Mouse (Mus musculus) heart, adult 9 months (tissue): Measurements from ENCODE around the gene Irf2bp1.

Experiments used
- DNase-seq, 2 experiments: peaks; one replicate each; pipeline ENCODE4 v3.0.0; 2022; ENCODE audit warnings: low spot score in 2 of 2

The Irf2bp1 gene

DNA sequence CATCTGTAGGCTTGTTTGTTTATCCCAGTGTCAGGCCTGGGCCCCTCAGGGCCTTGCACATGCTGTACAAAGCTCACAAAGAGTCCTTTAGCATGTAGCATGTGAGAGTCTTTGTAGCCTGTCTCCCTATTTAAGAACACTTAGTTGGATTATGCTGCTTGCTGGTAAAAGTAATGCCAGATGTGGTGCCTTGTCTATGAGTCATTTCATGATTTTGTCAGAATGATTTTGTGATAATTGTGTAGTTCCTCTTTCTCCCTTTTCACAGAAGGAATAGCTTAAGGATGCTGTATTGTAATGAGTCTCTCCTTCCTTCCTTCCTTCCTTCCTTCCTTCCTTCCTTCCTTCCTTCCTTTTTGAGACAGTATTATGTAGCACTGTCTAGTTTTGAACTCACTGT, 24.2 kb downstream of the Irf2bp1 start:
- no peak for DNase-seq

DNA sequence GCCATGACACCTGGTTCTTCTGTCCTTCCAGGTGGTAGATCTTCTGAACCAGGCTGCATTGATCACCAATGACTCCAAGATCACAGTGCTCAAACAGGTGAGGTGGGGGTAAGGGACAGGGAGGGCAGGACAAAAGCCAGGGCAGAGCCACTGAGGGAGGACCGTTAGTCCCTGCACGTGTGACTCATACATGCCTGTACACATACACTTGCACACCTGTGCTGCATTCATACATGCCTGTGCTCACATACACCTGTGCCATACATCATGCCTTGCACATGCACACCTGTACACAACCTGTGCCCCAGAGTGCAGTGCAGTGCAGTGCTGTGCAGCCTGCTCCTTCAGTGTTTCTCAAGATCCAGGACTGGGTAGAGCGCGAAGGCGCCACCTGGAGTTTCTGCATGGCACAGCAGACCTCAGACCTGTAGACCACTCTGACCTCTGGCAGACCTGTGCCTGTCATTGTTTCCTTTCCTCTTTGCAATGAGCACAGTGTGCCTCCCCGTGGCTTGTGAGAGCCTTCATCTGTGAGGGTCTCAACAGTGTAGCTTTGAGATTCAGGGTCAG, 25.3 kb downstream of the Irf2bp1 start:
- peak in 1 of 2 experiments; percentile 34 for DNase-seq

DNA sequence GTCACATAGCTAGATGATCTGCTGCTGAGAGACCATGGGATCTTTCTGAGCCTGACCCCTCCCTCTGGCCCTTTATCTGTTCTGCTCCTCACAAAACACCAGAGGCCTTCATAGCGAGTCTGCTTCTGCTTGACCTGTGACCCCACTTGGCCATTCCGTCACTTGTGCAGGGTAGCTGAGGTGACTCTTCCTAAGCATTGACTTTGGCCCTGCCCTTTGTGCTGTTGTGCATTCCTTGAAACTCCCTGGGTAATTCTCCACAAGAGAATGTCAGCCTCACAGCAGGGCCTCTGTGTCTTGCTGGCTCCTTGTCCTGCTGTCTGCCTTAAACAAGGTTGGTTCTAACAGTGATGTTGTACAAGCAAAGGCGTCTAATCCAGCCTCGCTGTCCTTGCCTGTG, 27.8 kb downstream of the Irf2bp1 start:
- no peak for DNase-seq

DNA sequence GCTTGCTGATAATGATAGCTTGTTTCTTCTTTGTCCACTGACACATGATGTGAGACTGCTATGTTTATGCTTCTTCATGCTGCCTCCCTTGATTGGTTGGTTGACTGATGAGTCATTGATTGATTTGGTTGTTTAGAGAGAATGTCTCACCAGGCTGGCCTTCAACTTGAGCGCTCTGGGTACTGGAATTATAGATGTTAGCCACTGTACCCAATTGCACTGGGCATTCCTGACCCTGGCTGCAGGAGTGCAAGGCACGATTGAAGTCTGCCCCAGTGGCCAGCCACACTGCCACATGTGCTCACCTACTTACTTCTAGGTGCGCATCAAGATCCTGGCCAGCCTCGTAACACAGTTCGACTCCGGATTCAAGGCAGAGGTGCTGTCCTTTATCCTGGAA, 40.8 kb downstream of the Irf2bp1 start:
- DNase-seq, result no peak

DNA sequence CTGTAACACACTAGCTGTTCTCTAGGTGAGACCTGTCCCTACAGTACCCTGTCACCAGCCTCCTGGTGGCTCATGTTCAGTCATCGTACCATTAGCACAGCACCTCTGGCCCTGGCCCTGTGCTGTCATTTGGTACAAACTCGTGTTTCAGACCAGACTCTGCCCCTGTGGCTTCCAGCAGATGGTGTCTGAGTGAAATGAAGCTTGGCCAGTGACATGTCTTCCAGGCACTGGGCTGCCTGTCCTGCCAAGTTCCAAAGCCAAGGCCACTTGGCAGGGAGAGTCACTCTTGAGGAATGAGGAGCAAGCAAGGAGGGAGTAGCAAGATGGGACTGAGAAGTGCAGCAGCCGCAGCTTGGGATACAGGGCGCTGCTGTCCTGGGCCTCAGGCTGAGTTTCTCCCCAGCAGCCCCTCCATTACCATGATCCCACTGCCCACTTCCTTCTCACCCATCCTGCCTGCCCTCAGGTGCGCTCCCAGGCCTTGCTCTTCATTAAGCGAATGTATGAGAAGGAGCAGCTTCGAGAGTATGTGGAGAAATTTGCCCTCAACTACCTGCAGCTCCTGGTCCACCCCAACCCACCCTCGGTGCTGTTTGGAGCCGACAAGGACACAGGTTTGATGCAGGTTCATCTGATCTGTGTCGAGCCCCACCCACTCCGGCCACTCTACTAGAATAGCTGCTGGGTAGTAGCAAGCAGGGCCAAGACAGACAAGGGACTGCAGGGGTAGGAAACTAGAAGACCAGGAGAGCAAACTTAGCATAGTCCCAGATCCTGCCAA, 42.6 kb downstream of the Irf2bp1 start:
- no peak for DNase-seq

DNA sequence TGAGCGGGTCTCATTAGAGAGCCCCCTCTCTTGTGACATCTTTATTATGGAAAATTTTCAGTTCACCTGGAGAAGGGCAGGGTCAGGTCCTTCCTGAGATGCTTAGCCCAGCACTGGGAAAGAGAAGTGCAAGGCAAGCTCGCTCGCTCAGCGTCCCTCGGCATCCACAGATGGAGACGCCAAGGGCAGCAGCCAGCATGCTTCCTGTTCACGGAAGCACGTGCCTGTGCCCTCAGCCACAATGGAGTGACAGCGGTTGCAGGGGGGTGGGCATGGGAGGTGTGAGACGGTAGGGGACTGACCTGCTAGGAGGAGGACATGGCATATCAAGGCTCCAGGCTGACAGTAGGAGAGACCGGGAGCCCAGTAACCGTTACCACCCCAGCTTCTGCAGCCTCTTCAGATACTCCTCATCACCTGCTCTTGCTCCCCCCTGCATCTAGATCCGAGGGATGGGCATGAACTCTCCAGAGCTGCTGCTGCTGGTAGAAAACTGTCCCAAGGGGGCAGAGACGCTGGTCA, 44.2 kb downstream of the Irf2bp1 start:
- DNase-seq, result no peak

DNA sequence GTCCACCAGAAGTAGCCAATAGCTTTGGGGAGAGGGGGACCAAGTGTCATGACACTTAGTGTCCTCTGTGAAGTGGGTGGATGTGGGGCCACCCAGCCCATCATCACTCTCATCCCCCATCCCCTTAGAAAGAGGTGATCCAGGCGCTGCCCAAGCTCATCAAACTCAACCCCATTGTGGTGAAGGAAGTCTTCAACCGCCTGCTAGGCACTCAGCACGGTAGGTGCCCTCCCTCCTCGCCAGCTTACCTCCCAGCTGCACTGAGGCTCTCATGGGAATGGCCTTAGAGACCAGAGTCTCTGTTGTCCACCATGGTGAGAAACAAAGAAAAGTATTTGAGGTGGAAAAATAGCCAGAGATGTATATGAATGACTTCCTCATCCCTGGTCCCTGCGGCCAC, 45.4 kb downstream of the Irf2bp1 start:
- DNase-seq, result no peak

DNA sequence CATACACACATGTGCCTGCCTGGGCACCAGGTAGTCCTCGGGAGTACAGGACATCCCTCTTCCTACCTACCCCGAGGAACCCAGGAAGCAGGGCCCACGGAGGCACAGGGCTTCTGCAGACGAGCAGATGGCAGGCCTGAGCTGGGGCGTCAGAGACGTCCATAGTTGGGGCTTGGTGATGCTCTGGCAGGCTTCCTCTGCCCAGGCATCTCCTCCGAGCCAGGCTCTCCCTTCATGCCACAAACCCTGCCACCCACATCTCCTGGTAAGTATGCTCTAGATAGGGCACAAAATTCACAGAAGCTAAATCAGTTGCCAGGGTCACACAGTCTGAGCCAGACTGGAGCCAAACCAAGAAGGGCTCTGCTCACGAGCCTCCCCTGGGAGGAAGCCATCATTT, 46.3 kb downstream of the Irf2bp1 start:
- DNase-seq, result no peak

DNA sequence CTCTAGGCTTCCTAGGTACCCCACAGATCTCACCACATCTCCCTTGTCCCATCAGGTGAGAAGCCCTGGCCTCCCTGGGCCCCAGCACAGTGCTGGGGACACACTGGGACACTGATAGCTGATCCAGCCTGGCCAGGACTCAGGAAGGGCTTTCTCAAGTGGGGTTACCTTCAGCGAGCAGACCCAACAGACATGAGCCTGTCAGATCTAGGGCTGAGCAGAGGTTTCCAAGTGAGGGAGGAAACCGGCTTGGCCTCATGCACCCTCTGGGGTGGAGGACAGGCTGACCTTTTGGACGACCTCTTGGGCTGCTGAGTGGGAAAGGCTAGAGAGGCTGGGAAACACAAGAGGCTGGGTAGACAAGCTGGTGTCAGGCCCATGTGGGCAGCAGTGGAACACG, 47.3 kb downstream of the Irf2bp1 start:
- peak in 1 of 2 experiments; percentile 9 for DNase-seq

DNA sequence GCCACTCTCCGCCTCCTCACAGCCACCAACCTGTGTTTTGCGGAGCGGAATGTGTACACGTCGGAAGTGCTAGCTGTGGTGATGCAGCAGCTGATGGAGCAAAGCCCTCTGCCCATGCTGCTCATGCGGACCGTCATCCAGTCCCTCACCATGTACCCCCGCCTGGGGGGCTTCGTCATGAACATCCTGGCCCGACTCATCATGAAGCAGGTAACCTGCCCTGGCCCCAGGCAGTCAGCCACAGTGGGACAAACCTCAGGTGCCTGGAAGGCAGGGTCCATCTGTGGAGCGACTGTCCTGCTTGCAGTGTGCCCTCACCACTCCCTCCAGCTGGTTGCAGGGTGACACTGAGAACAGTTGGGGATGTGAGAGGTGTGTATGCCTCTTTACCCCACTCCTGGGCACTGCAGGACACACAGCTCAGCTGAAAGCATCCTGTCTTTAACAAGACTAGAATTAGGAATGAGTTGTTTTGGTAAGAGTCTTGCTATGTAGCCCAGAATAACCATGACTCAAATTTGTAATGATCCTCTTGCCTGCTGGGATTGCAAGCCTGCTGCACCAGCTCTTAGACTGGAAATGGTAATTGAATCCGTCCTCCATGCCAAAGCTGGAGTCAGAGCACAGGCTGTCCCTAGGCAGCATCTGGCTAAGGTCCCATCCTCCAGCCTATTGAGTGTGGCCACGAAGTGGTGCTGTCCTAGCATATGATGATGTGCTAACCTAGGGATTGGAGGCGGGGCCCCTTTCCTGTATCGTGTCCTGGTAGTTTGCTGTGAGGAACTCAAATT, 48.7 kb downstream of the Irf2bp1 start:
- no peak for DNase-seq

DNA sequence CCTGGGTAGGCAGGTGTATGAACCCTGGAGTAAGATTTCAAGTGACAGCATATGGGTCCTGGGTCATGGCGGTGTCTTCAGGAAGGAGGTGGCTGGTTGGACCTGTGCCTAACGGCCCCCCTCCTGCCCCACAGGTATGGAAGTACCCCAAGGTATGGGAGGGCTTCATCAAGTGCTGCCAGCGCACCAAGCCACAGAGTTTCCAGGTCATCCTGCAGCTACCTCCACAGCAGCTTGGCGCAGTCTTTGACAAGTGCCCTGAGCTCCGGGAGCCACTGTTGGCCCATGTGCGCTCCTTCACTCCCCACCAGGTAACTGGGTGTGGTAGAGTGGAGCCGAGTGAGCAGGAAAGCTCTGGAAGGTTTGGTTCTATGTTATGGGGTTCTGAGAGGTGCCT, 49.3 kb downstream of the Irf2bp1 start:
- DNase-seq, result no peak

DNA sequence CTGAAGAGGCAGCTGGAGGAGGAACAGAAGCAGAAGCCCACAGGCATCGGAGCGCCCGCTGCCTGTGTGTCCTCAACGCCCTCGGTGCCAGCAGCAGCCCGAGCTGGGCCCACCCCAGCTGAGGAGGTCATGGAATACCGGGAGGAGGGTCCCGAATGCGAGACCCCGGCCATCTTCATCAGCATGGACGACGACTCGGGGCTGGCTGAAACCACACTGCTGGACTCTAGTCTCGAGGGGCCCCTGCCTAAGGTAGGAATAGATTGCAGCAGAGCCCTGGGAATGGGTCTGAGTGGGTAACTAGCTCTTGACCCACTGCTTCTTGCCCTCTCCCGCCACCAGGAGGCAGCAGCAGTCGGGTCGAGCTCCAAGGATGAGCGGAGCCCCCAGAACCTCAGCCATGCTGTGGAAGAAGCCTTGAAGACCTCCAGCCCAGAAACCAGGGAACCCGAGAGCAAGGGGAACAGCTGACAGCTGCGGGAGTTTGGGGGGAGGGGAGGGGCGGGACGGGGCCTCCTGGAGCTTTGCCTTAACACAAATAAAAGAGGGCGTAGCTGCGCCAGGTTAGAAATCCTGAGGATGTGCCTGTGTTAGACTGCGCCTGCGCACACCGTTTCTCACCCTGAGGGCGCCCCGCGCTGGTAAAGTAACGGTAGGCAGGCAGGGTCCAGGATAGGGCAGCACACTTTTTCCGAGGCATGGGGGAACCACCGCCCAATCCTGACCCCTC, 50.4 kb downstream of the Irf2bp1 start, which contains the start of gene Rsph6a:
Rsph6a (plus strand) TSS at position 644 of the 730 bp plus-strand sequence.
- no peak for DNase-seq

DNA sequence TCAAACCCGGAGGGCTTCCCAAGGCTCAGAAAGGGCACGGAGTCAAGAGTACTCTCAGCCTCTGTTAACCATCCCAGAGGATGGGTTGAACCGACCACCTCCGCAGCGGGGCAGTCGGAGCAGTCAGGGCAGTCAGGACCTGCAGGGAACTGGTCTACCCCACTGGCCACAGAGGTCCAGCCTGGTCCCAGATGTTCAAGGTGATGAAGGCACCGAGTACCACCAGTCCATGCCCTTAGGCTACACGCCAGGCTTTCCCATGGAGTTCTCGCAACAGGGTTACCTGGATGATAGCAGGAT, 50.9 kb downstream of the Irf2bp1 start:
- no peak for DNase-seq

DNA sequence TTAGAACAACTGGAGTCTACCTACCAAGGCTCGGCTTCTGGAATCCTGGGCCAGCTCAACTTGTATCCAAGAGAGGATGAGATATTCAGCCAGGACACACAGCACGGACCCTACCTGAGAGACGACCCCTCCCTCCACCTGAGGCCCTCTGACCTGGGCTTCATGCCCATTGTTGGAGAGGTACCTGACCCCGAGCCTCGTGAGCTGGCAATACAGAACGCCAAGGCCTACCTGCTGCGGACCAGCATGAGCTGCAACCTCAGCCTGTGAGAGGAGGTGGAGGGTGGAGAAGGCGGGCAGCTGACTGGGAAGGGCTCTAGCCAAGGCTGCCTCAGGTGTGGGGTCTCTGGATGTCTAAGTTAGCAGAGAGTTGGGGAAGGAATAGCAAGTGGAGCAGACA, 51.3 kb downstream of the Irf2bp1 start:
- DNase-seq, result no peak
